Mouse (Mus musculus): ENCODE measurements around the gene Man2a2. TPM values are rescaled to one million over a fixed set of nuclear protein-coding genes. Genes with fewer than 3 reads are reported as not detected.

Man2a2 gene
- polyA plus RNA-seq, 1 experiment from 2014 or later = 73.2 TPM

GRCm38 (mm10) chr7:80370649-80371040, 530 bp downstream of the Man2a2 start:
- H3K27ac ChIP-seq = peak overlapping the region; percentile 80
- H3K36me3 ChIP-seq (ENCODE audit: inconsistent target) = peaks cover 27% of the 10 kb centered on the region
- peak overlapping the region; percentile 45 for H3K4me3 ChIP-seq (ENCODE audit: inconsistent target)
- WGBS (ENCODE audit: missing documents) = 0% methylated on average over 24 of the region's 31 CpGs
- H3K79me2 ChIP-seq (ENCODE audit: inconsistent target) = no peaks in the 10 kb centered on the region

- Histone ChIP-seq H3K4me3 (ENCODE audit: inconsistent target) (peak overlapping the region; percentile 45), H3K36me3 (ENCODE audit: inconsistent target) (peaks cover 29% of the 10 kb centered on the region), H3K79me2 (ENCODE audit: inconsistent target) (no peaks in the 10 kb centered on the region), H3K27ac (peak overlapping the region; percentile 80)
- WGBS (ENCODE audit: missing documents) = 9% methylated on average over 4 of the region's 4 CpGs
Measured at GRCm38 (mm10) chr7:80369967-80370431, 1.2 kb downstream of the Man2a2 start.

- no peaks in the 10 kb centered on the region for H3K79me2 ChIP-seq (ENCODE audit: inconsistent target)
- H3K27ac ChIP-seq = peak overlapping the region; percentile 80
- 29% methylated on average over 5 of the region's 5 CpGs for WGBS (ENCODE audit: missing documents)
- peaks cover 35% of the 10 kb centered on the region for H3K36me3 ChIP-seq (ENCODE audit: inconsistent target)
- H3K4me3 ChIP-seq (ENCODE audit: inconsistent target) = peak overlapping the region; percentile 45; the same call in 1 of the 2 replicates
Measured at GRCm38 (mm10) chr7:80369461-80369860, 1.7 kb downstream of the Man2a2 start.

- WGBS (ENCODE audit: missing documents) = 16% methylated on average over 20 of the region's 20 CpGs
- peak overlapping the region; percentile 80 for H3K27ac ChIP-seq
Measured at GRCm38 (mm10) chr7:80368635-80369421, 2.3 kb downstream of the Man2a2 start.

GRCm38 (mm10) chr7:80368009-80368408, 3.2 kb downstream of the Man2a2 start:
- 97% methylated on average over 9 of the region's 9 CpGs for WGBS (ENCODE audit: missing documents)
- Histone ChIP-seq H3K79me2 (ENCODE audit: inconsistent target) (no peaks in the 10 kb centered on the region), H3K4me3 (ENCODE audit: inconsistent target) (no peak overlapping the region), H3K27ac (peak overlapping the region; percentile 80), H3K36me3 (ENCODE audit: inconsistent target) (peaks cover 49% of the 10 kb centered on the region)

More at GRCm38 (mm10) chr7:80368635-80369421, 2.3 kb downstream of the Man2a2 start:
- H3K79me2 ChIP-seq (ENCODE audit: inconsistent target) = no peaks in the 10 kb centered on the region
- H3K4me3 ChIP-seq (ENCODE audit: inconsistent target) = peak overlapping the region; percentile 2; the same call in 1 of the 2 replicates
- peaks cover 41% of the 10 kb centered on the region for H3K36me3 ChIP-seq (ENCODE audit: inconsistent target)

- H3K36me3 ChIP-seq (ENCODE audit: inconsistent target) = peaks cover 57% of the 10 kb centered on the region
- no peak overlapping the region for H3K27ac ChIP-seq
- 99% methylated on average over 7 of the region's 7 CpGs for WGBS (ENCODE audit: missing documents)
- no peaks in the 10 kb centered on the region for H3K79me2 ChIP-seq (ENCODE audit: inconsistent target)
- H3K4me3 ChIP-seq (ENCODE audit: inconsistent target) = no peak overlapping the region
Measured at GRCm38 (mm10) chr7:80367232-80367631, 3.9 kb downstream of the Man2a2 start.

- H3K79me2 ChIP-seq (ENCODE audit: inconsistent target) = no peaks in the 10 kb centered on the region
- WGBS (ENCODE audit: missing documents) = 100% methylated on average over 2 of the region's 2 CpGs
- peaks cover 72% of the 10 kb centered on the region for H3K36me3 ChIP-seq (ENCODE audit: inconsistent target)
- H3K4me3 ChIP-seq (ENCODE audit: inconsistent target) = no peak overlapping the region
- H3K27ac ChIP-seq = no peak overlapping the region
Measured at GRCm38 (mm10) chr7:80365759-80366158, 5.4 kb downstream of the Man2a2 start.

GRCm38 (mm10) chr7:80360435-80360834, 10.7 kb downstream of the Man2a2 start:
- Histone ChIP-seq H3K36me3 (ENCODE audit: inconsistent target) (peaks cover 93% of the 10 kb centered on the region), H3K4me3 (ENCODE audit: inconsistent target) (no peak overlapping the region), H3K27ac (no peak overlapping the region), H3K79me2 (ENCODE audit: inconsistent target) (no peaks in the 10 kb centered on the region)
- 30% methylated on average over 3 of the region's 3 CpGs for WGBS (ENCODE audit: missing documents)

- H3K36me3 ChIP-seq (ENCODE audit: inconsistent target) = peaks cover 82% of the 10 kb centered on the region
- no peak overlapping the region for H3K4me3 ChIP-seq (ENCODE audit: inconsistent target)
- no peaks in the 10 kb centered on the region for H3K79me2 ChIP-seq (ENCODE audit: inconsistent target)
- no peak overlapping the region for H3K27ac ChIP-seq
- 91% methylated on average over 4 of the region's 4 CpGs for WGBS (ENCODE audit: missing documents)
Measured at GRCm38 (mm10) chr7:80358039-80358438, 13.1 kb downstream of the Man2a2 start.

GRCm38 (mm10) chr7:80357156-80357555, 14.0 kb downstream of the Man2a2 start:
- Histone ChIP-seq H3K27ac (no peak overlapping the region), H3K4me3 (ENCODE audit: inconsistent target) (no peak overlapping the region), H3K36me3 (ENCODE audit: inconsistent target) (peaks cover 82% of the 10 kb centered on the region), H3K79me2 (ENCODE audit: inconsistent target) (no peaks in the 10 kb centered on the region)
- WGBS (ENCODE audit: missing documents) = 89% methylated on average over 8 of the region's 8 CpGs

GRCm38 (mm10) chr7:80356351-80356750, 14.8 kb downstream of the Man2a2 start:
- Histone ChIP-seq H3K27ac (no peak overlapping the region), H3K36me3 (ENCODE audit: inconsistent target) (peaks cover 78% of the 10 kb centered on the region), H3K4me3 (ENCODE audit: inconsistent target) (no peak overlapping the region), H3K79me2 (ENCODE audit: inconsistent target) (no peaks in the 10 kb centered on the region)
- WGBS (ENCODE audit: missing documents) = 88% methylated on average over 13 of the region's 13 CpGs

- Histone ChIP-seq H3K4me3 (ENCODE audit: inconsistent target) (no peak overlapping the region), H3K36me3 (ENCODE audit: inconsistent target) (peaks cover 59% of the 10 kb centered on the region), H3K79me2 (ENCODE audit: inconsistent target) (no peaks in the 10 kb centered on the region), H3K27ac (no peak overlapping the region)
- WGBS (ENCODE audit: missing documents) = 97% methylated on average over 8 of the region's 8 CpGs
Measured at GRCm38 (mm10) chr7:80352920-80353319, 18.3 kb downstream of the Man2a2 start.

GRCm38 (mm10) chr7:80350808-80351207, 20.4 kb downstream of the Man2a2 start:
- H3K36me3 ChIP-seq (ENCODE audit: inconsistent target) = peaks cover 38% of the 10 kb centered on the region
- H3K27ac ChIP-seq = no peak overlapping the region
- no peak overlapping the region for H3K4me3 ChIP-seq (ENCODE audit: inconsistent target)
- H3K79me2 ChIP-seq (ENCODE audit: inconsistent target) = no peaks in the 10 kb centered on the region
- WGBS (ENCODE audit: missing documents) = 71% methylated on average over 2 of the region's 2 CpGs

- Histone ChIP-seq H3K79me2 (ENCODE audit: inconsistent target) (no peaks in the 10 kb centered on the region), H3K27ac (no peak overlapping the region), H3K4me3 (ENCODE audit: inconsistent target) (no peak overlapping the region), H3K36me3 (ENCODE audit: inconsistent target) (peaks cover 25% of the 10 kb centered on the region)
- WGBS (ENCODE audit: missing documents) = 94% methylated on average over 11 of the region's 13 CpGs
Measured at GRCm38 (mm10) chr7:80347670-80348586, 23.2 kb downstream of the Man2a2 start.
